Mouse (Mus musculus) stomach, postnatal 0 days (tissue): ENCODE data around the gene Mansc1.
"Not testable (repeated sequence)": the region's sequence is repeated elsewhere in the genome, so short reads cannot be mapped to it uniquely, and the experiment has no call there.

Source experiments
- CTCF ChIP-seq: IDR thresholded peaks from 2 replicates; pipeline ENCODE4 v1.5.1; 2016; ENCODE audit warnings: antibody characterized with exemption, low read depth, mild to moderate bottlenecking, moderate library complexity
- EP300 ChIP-seq: optimal IDR thresholded peaks from 2 replicates; pipeline ENCODE3; 2016; ENCODE audit warnings: antibody characterized with exemption

GRCm38 (mm10) chr6:134679330-134679729, 47.0 kb upstream of the Mansc1 start:
- not testable (repeated sequence) for TF ChIP-seq CTCF, EP300
